In the genomic region with DNA sequence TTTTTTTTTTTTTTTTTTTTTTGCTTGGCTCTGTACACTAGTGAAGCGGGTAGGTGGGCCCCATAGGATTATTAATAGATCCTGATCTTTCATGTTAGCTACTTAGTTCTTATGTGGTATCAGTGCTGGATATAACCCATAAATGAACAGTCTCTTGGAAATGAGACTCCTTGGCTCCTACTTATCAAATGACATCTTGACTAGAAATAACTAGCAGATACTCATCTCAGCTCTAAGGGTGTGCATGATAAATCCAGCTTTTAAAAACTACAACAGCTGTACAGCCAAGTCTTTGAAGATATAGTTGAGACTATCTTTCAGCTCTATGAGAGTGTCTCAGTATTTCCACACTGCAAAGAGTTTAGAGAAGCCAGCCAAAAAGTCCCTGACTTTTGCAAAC, we compare ENCODE assay signal across 21 mouse cellular contexts. TPM values are rescaled to one million over a fixed set of nuclear protein-coding genes. Genes with fewer than 3 reads are reported as not detected.
"Had no signal": no experiment of that assay in that cellular context is flagged by ENCODE, and none has a peak within 500 bp of the region (broad histone marks: within the 10 kb centered on the region; RNA-seq: fewer than 3 reads in every experiment).

No protein-coding gene starts in this region.

- H3K9me3 ChIP-seq: liver, embryonic 13.5 days; liver, embryonic 15.5 days; megakaryocyte, embryonic 14.5 days; midbrain, embryonic 13.5 days; midbrain, embryonic 15.5 days; neural tube, embryonic 12.5 days; stomach, embryonic 15.5 days had no signal

- H3K27ac ChIP-seq: liver, embryonic 13.5 days; liver, embryonic 15.5 days; macrophage; midbrain, embryonic 13.5 days; midbrain, embryonic 15.5 days; neural tube, embryonic 12.5 days; stomach, embryonic 15.5 days; stomach, postnatal 0 days had no signal

- H3K36me3 ChIP-seq: liver, embryonic 13.5 days; liver, embryonic 15.5 days; midbrain, embryonic 13.5 days; midbrain, embryonic 15.5 days; neural tube, embryonic 12.5 days; stomach, embryonic 15.5 days had no signal

- H3K9ac ChIP-seq: liver, embryonic 13.5 days; liver, embryonic 15.5 days; liver, postnatal 0 days; midbrain, embryonic 13.5 days; midbrain, embryonic 15.5 days; neural tube, embryonic 12.5 days; stomach, embryonic 15.5 days had no signal

- H3K4me3 ChIP-seq: liver, embryonic 13.5 days; liver, embryonic 15.5 days; megakaryocyte, embryonic 14.5 days; midbrain, embryonic 13.5 days; midbrain, embryonic 15.5 days; neural tube, embryonic 12.5 days; stomach, embryonic 15.5 days had no signal

- ATAC-seq: liver, postnatal 0 days; midbrain, embryonic 13.5 days; midbrain, embryonic 15.5 days had no signal

- H3K4me2 ChIP-seq: liver, embryonic 11.5 days; liver, embryonic 13.5 days; liver, embryonic 15.5 days; midbrain, embryonic 11.5 days; midbrain, embryonic 13.5 days; midbrain, embryonic 15.5 days; neural tube, embryonic 12.5 days; stomach, embryonic 15.5 days had no signal

- H3K27me3 ChIP-seq: liver, embryonic 13.5 days; liver, embryonic 15.5 days; megakaryocyte, embryonic 14.5 days; midbrain, embryonic 13.5 days; midbrain, embryonic 15.5 days; neural tube, embryonic 12.5 days; stomach, embryonic 15.5 days had no signal

- H3K4me1 ChIP-seq: liver, embryonic 15.5 days; midbrain, embryonic 13.5 days; midbrain, embryonic 15.5 days; neural tube, embryonic 12.5 days; stomach, embryonic 15.5 days had no signal

- DNase-seq: liver, embryonic 13.5 days; liver, postnatal 0 days; lung, postnatal 10 days; retina, postnatal 1 day; right cerebral cortex, adult 18-20 months; right cerebral cortex, postnatal 25 days; right cerebral cortex, postnatal 4 days; spleen, adult 18-20 months; thymus, adult 2 months; thymus, postnatal 25 days; thymus, postnatal 4 days had no signal

RNA-seq across cellular contexts. Expression of gene Ptger2, which starts 21.2 kb away (rescaled TPM):
- polyA plus RNA-seq: midbrain, embryonic 11.5 days had no signal
